Mouse (Mus musculus) myocyte (in vitro differentiated cells): ENCODE measurements at regions not wholly inside any gene's neighbourhood (a gene's known extent, or its start where the extent isn't known, plus 50 kb on each side); places are given as distances from the start of the nearest gene placed in this dataset.
"Not testable (repeated sequence)": the region's sequence is repeated elsewhere in the genome, so short reads cannot be mapped to it uniquely, and the experiment has no call there.

ENCODE experiments used
- H3K27me3 ChIP-seq: one replicate; pipeline ENCODE4 v1.6.1; 2011; ENCODE audit not compliant: control insufficient read depth, insufficient read depth, insufficient read length
- H3K36me3 ChIP-seq: one replicate; pipeline ENCODE4 v1.6.1; 2011; ENCODE audit not compliant: control insufficient read depth, insufficient read depth
- H3K4me2 ChIP-seq: one replicate; pipeline ENCODE4 v1.6.1; 2011; ENCODE audit warnings: low read depth, control low read depth
- H3K4me3 ChIP-seq: one replicate; pipeline ENCODE4 v1.5.1; 2011; ENCODE audit warnings: mild to moderate bottlenecking, control low read depth, moderate library complexity
- H3K79me2 ChIP-seq: one replicate; pipeline ENCODE4 v1.6.1; 2011; ENCODE audit not compliant: control insufficient read depth, insufficient read depth
- H3ac ChIP-seq: one replicate; pipeline ENCODE4 v1.6.1; 2011; ENCODE audit not compliant: control insufficient read depth, insufficient read length
- CEBPB ChIP-seq: IDR thresholded peaks from 2 replicates; pipeline ENCODE4 v1.6.1; 2011; ENCODE audit warnings: mild to moderate bottlenecking, moderate library complexity; ENCODE audit not compliant: poor library complexity, insufficient read depth, severe bottlenecking
- E2F4 ChIP-seq: IDR thresholded peaks from one replicate; pipeline ENCODE4 v1.6.1; 2011; ENCODE audit warnings: mild to moderate bottlenecking, control low read depth, moderate library complexity; ENCODE audit not compliant: insufficient read depth
- MAX ChIP-seq: IDR thresholded peaks from one replicate; pipeline ENCODE4 v1.6.1; 2011; ENCODE audit warnings: low read depth, mild to moderate bottlenecking, control low read depth
- MYOD1 ChIP-seq, 3 experiments: IDR thresholded peaks; one replicate each; pipeline ENCODE4 v1.6.1; 2011; ENCODE audit warnings: control low read depth in 2 of 3, low read depth in 2 of 3, mild to moderate bottlenecking in 2 of 3, moderate library complexity in 1 of 3; ENCODE audit not compliant: insufficient read length in 2 of 3, control insufficient read depth in 1 of 3
- MYOG ChIP-seq, 3 experiments: IDR thresholded peaks; one replicate each; pipeline ENCODE4 v1.6.1; 2011; ENCODE audit warnings: control low read depth in 2 of 3, low read depth in 2 of 3, mild to moderate bottlenecking in 2 of 3; ENCODE audit not compliant: insufficient read length in 2 of 3, control insufficient read depth in 1 of 3, insufficient read depth in 1 of 3
- POLR2A ChIP-seq: IDR thresholded peaks from one replicate; pipeline ENCODE4 v1.6.1; 2011; ENCODE audit warnings: low read depth, mild to moderate bottlenecking, control low read depth, moderate library complexity; ENCODE audit not compliant: insufficient read length
- POLR2AphosphoS2 ChIP-seq: IDR thresholded peaks from one replicate; pipeline ENCODE4 v1.6.1; 2011; ENCODE audit warnings: low read depth, control low read depth; ENCODE audit not compliant: insufficient read length
- REST ChIP-seq: IDR thresholded peaks from one replicate; pipeline ENCODE4 v1.6.1; 2011; ENCODE audit warnings: mild to moderate bottlenecking, control low read depth, moderate library complexity; ENCODE audit not compliant: insufficient read depth, insufficient read length
- SRF ChIP-seq: IDR thresholded peaks from one replicate; pipeline ENCODE4 v1.6.1; 2011; ENCODE audit warnings: low read depth; ENCODE audit not compliant: control insufficient read depth, insufficient read length
- TCF12 ChIP-seq: IDR thresholded peaks from one replicate; pipeline ENCODE4 v1.6.1; 2011; ENCODE audit warnings: mild to moderate bottlenecking, control low read depth; ENCODE audit not compliant: poor library complexity, insufficient read depth, severe bottlenecking
- TCF3 ChIP-seq: IDR thresholded peaks from one replicate; pipeline ENCODE4 v1.6.1; 2011; ENCODE audit warnings: low read depth, control low read depth; ENCODE audit not compliant: insufficient read length
- USF1 ChIP-seq: IDR thresholded peaks from one replicate; pipeline ENCODE4 v1.6.1; 2011; ENCODE audit warnings: low read depth, mild to moderate bottlenecking, control low read depth, moderate library complexity

DNA sequence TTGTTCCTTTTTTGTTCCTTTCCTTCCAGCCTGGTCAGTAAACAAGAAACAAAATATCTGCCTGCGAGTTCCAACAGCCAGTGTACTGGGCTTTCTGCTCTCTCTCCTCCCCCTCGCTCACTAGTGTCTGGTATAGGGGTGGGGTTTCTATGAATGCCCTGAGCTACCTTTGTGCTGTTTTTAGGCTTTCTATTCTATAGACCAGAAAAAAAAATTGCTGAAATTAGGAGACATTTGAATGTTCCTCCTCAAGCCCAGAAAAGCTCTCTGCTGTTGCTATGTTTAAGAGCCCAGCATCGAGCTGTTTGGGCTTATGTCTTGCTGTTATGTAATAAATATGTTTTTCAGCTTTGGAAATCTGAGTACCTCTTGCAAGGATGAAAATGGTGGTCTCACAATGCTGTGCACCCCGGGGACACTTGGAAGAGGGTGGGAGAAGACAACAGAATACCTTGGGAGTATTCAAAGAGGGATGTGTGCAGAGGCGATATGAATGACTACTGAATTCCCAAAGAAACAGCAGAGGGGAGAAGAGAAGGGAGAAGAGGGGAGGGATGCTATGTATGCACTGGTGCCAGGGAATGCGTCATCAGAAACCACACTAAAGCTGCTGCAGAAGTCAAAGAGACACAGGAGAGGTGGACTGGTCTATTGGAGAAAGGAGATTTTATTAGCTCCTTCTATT, 88.8 kb upstream of the Sipa1l1 start:
- Histone ChIP-seq H3K4me2 (no peak overlapping the region), H3K79me2 (no peaks in the 10 kb centered on the region), H3K36me3 (no peaks in the 10 kb centered on the region), H3K27me3 (no peaks in the 10 kb centered on the region), H3K4me3 (no peak overlapping the region), H3ac (no peak overlapping the region)
- TF ChIP-seq E2F4 = no peak
- TF ChIP-seq REST = no peak
- no peak for TF ChIP-seq MYOD1 (IDR thresholded peaks at IDR 0.05; ENCODE audit: control insufficient read depth in 1 of 3, insufficient read length in 2 of 3, low read depth in 2 of 3)
- TF ChIP-seq MYOG (IDR thresholded peaks at IDR 0.05; ENCODE audit: control insufficient read depth in 1 of 3, insufficient read depth in 1 of 3, insufficient read length in 2 of 3, low read depth in 2 of 3) = no peak
- no peak for TF ChIP-seq POLR2A
- TF ChIP-seq MAX = no peak

DNA sequence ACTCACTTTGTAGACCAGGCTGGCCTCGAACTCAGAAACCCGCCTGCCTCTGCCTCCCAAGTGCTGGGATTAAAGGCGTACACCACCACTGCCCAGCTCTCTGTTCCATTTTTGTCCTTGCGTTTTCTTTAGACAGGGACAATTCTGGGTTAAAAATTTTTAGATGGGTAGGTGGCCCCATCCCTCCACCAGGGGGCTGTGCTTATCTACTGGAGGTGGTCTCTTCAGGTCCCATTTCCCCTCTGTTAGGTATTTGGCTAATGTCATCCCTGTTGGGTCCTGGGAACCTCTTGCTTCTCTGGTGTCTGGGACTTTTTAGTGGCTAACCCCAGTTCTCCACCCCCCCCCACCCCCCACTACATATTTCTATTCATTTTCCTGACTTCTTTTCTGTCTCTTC, 86.5 kb upstream of the Sipa1l1 start:
- H3K27me3 ChIP-seq, H3ac ChIP-seq, H3K4me3 ChIP-seq, H3K4me2 ChIP-seq, H3K36me3 ChIP-seq, H3K79me2 ChIP-seq: not testable (repeated sequence)

- TF ChIP-seq TCF12 (no peak), MAX (no peak), MYOD1 (IDR thresholded peaks at IDR 0.05; ENCODE audit: control insufficient read depth in 1 of 3, insufficient read length in 2 of 3, low read depth in 2 of 3) (no peak), MYOG (IDR thresholded peaks at IDR 0.05; ENCODE audit: control insufficient read depth in 1 of 3, insufficient read depth in 1 of 3, insufficient read length in 2 of 3, low read depth in 2 of 3) (no peak), REST (no peak), E2F4 (no peak), SRF (no peak), POLR2A (no peak), CEBPB (no peak), TCF3 (no peak), USF1 (no peak), POLR2AphosphoS2 (no peak)
These were observed 83.2 kb upstream of the Sipa1l1 start for GRCm38 (mm10) chr12:82085771-82086400.

GRCm38 (mm10) chr12:82086441-82086840, 82.7 kb upstream of the Sipa1l1 start:
- H3K79me2 ChIP-seq = no peaks in the 10 kb centered on the region
- H3ac ChIP-seq = no peak overlapping the region
- no peaks in the 10 kb centered on the region for H3K36me3 ChIP-seq
- no peak overlapping the region for H3K4me2 ChIP-seq
- TF ChIP-seq SRF (no peak), POLR2A (no peak), CEBPB (no peak), MYOG (IDR thresholded peaks at IDR 0.05; ENCODE audit: control insufficient read depth in 1 of 3, insufficient read depth in 1 of 3, insufficient read length in 2 of 3, low read depth in 2 of 3) (no peak), USF1 (no peak), MYOD1 (IDR thresholded peaks at IDR 0.05; ENCODE audit: control insufficient read depth in 1 of 3, insufficient read length in 2 of 3, low read depth in 2 of 3) (no peak), MAX (no peak), TCF3 (no peak), E2F4 (no peak), REST (no peak), POLR2AphosphoS2 (no peak), TCF12 (no peak)
- H3K27me3 ChIP-seq = no peaks in the 10 kb centered on the region
- H3K4me3 ChIP-seq = no peak overlapping the region

More at GRCm38 (mm10) chr12:82085771-82086400, 83.2 kb upstream of the Sipa1l1 start:
- no peaks in the 10 kb centered on the region for H3K36me3 ChIP-seq
- H3K79me2 ChIP-seq = no peaks in the 10 kb centered on the region
- H3K4me2 ChIP-seq = no peak overlapping the region
- H3K27me3 ChIP-seq = no peaks in the 10 kb centered on the region
- no peak overlapping the region for H3ac ChIP-seq
- no peak overlapping the region for H3K4me3 ChIP-seq

DNA sequence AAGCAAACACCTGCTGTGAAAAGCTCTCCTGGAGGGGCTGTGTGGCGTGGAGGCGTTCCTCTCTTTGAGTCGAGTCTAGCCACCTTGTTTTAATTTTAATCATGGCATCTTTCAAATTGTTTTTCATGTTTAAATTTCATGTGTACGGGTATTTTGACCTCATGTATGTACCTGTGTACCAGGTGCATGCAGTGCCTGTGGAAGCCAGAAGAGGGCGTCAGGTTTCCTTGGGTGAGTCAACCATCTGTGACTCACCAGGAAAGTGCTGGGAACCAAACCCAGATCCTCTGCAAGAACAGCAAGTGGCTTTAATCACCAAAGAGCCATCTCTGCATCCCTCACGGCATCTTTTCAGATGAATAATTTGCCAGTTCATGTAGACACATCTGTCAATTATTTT, 79.8 kb upstream of the Sipa1l1 start:
- H3K4me2 ChIP-seq = no peak overlapping the region
- no peaks in the 10 kb centered on the region for H3K79me2 ChIP-seq
- no peak overlapping the region for H3K4me3 ChIP-seq
- H3ac ChIP-seq = no peak overlapping the region
- no peak for TF ChIP-seq MYOG (IDR thresholded peaks at IDR 0.05; ENCODE audit: control insufficient read depth in 1 of 3, insufficient read depth in 1 of 3, insufficient read length in 2 of 3, low read depth in 2 of 3)
- TF ChIP-seq CEBPB = no peak
- TF ChIP-seq POLR2A = no peak
- no peak for TF ChIP-seq TCF12
- no peak for TF ChIP-seq POLR2AphosphoS2
- no peak for TF ChIP-seq MAX
- TF ChIP-seq REST = no peak
- TF ChIP-seq TCF3 = no peak
- TF ChIP-seq SRF = no peak
- TF ChIP-seq E2F4 = no peak
- no peak for TF ChIP-seq USF1
- no peaks in the 10 kb centered on the region for H3K27me3 ChIP-seq
- no peaks in the 10 kb centered on the region for H3K36me3 ChIP-seq
